ENCODE assay signal across 8 mouse cellular contexts in the genomic region with DNA sequence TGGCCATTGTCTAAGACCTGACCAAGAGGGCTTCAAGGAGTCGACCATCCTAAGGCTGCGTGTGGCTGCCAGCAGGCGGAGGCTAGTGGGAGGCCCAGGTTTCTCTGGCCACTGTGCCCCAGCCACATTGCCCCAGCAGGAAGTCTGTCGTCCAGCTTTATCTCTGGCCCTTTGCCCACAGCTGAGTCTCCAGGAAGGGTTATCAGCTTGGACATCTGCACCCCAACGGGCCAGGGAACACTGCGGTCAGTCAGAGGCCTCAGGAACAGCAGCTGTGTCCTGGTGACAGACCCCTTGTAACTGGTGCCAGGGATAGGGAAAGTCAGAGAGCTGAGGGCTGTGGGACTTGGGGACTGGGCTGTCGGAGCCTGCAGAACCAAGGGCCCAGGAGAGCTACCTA.
DNase-seq lines count a peak whose midpoint lies in the region; ATAC-seq and TF ChIP-seq lines count a peak whose summit lies in the region.

No protein-coding gene starts in this region.

- no peak overlapping the region for H3K4me3 ChIP-seq in brown adipose tissue, adult 24 weeks (ENCODE audit: insufficient read depth, low read depth, low read length)
- peak overlapping the region; percentile 55 to 62 for H3K4me3 ChIP-seq in liver, embryonic 14.5 days (ENCODE audit: insufficient read depth in 1 of 2, low read depth in 2 of 2, low read length in 2 of 2)

- H3K9ac ChIP-seq in liver, embryonic 14.5 days (replicated peaks): peak overlapping the region; percentile 86

- peaks cover 56% of the 10 kb centered on the region for H3K4me1 ChIP-seq in brown adipose tissue, adult 24 weeks (ENCODE audit: control insufficient read depth, insufficient read depth, insufficient read length, low read length)
- H3K4me1 ChIP-seq in liver, embryonic 14.5 days (replicated peaks; ENCODE audit: control insufficient read depth in 2 of 2, insufficient read depth in 2 of 2, low read length in 1 of 2): peaks cover 70% of the 10 kb centered on the region in 2 experiments

- 5% methylated on average over 7 of the region's 7 CpGs for WGBS in liver, embryonic 14.5 days (ENCODE audit: insufficient replicate concordance)

- no peaks in the 10 kb centered on the region for H3K36me3 ChIP-seq in liver, embryonic 14.5 days (replicated peaks; ENCODE audit: control insufficient read depth, insufficient read depth, low read depth)

- peak overlapping the region; percentile 94 for H3K4me2 ChIP-seq in liver, embryonic 14.5 days (ENCODE audit: low read depth)

- H3K9me3 ChIP-seq in liver, embryonic 14.5 days (ENCODE audit: control insufficient read depth, low read length): no peaks in the 10 kb centered on the region

- peak; percentile 87 for TF ChIP-seq EP300 in liver, embryonic 14.5 days (IDR thresholded peaks at IDR 0.05; ENCODE audit: low read depth)

- H3K27me3 ChIP-seq in liver, embryonic 14.5 days (ENCODE audit: control insufficient read depth, insufficient read depth, low read length): no peaks in the 10 kb centered on the region

- H3K27ac ChIP-seq in brown adipose tissue, adult 24 weeks (replicated peaks; ENCODE audit: low read depth, low read length): peak overlapping the region; percentile 53
- H3K27ac ChIP-seq in liver, embryonic 14.5 days: peak overlapping the region; percentile 97

- peak; percentile 54 for DNase-seq in left cerebral cortex, postnatal 4 days
- no peak for DNase-seq in left cerebral cortex, adult 9 months (ENCODE audit: low spot score in 2 of 2)
- DNase-seq in heart, postnatal 14 days: peak; percentile 51 to 59
- DNase-seq in liver, embryonic 14.5 days (ENCODE audit: low read depth in 3 of 3, low spot score in 3 of 3): peak; percentile 66 to 74 (median 72)
- DNase-seq in urinary bladder, postnatal 36 days (ENCODE audit: low spot score in 2 of 2): peak; percentile 73 to 80
- DNase-seq in left cerebral cortex, postnatal 36 days (ENCODE audit: low spot score in 2 of 2): no peak
- no peak for DNase-seq in thymus, postnatal 25 days

- TF ChIP-seq CTCF in liver, embryonic 14.5 days (IDR thresholded peaks at IDR 0.05; ENCODE audit: low read depth): peak; percentile 47

- peak; percentile 2 for ATAC-seq in liver, embryonic 14.5 days (ENCODE audit: insufficient read depth)

- intact Hi-C loops in left cerebral cortex, postnatal 4 days (cut with DNase I): no loop called here
- intact Hi-C loops in heart, postnatal 14 days (cut with DNase I): loop anchor here (5.0 kb wide), 1 partner anchor 183 kb away; no protein-coding TSS in a partner anchor
- intact Hi-C loops in left cerebral cortex, postnatal 36 days (cut with DNase I): no loop called here

Comparison
In these comparisons a context has a peak if more than half of its experiments do, and no peak if none do; other contexts are left out.
1. DNase-seq: peak in left cerebral cortex, postnatal 4 days (single experiment), heart, postnatal 14 days (2 of 2), liver, embryonic 14.5 days (3 of 3) and urinary bladder, postnatal 36 days (2 of 2); none in left cerebral cortex, adult 9 months (0 of 2), left cerebral cortex, postnatal 36 days (0 of 2) and thymus, postnatal 25 days (single experiment).